Mouse (Mus musculus): ENCODE data around the gene Chst11. TPM values are rescaled to one million over a fixed set of nuclear protein-coding genes. Genes with fewer than 3 reads are reported as not detected.

Chst11 gene
- polyA plus RNA-seq, 1 experiment from 2014 or later, result 1.5 TPM

GRCm38 (mm10) chr10:82974201-82974600 lies 11.1 kb upstream of the Chst11 start:
- WGBS, result 80% methylated on average over 5 of the region's 5 CpGs
- no peaks in the 10 kb centered on the region for H3K36me3 ChIP-seq

GRCm38 (mm10) chr10:82974627-82975177 lies 10.6 kb upstream of the Chst11 start:
- Histone ChIP-seq H3K27ac (no peak overlapping the region), H3K9me3 (replicated peaks) (no peaks in the 10 kb centered on the region), H3K27me3 (ENCODE audit: low read depth, poor library complexity, severe bottlenecking) (peaks cover 11% of the 10 kb centered on the region; the same call in 1 of the 2 replicates), H3K4me3 (no peak overlapping the region), H3K36me3 (no peaks in the 10 kb centered on the region), H3K4me1 (peaks cover 7% of the 10 kb centered on the region)
- DNase-seq (ENCODE audit: low spot score), result no peak
- 60% methylated on average over 6 of the region's 6 CpGs for WGBS

More at GRCm38 (mm10) chr10:82974201-82974600, 11.1 kb upstream of the Chst11 start:
- Histone ChIP-seq H3K27ac (no peak overlapping the region), H3K4me3 (no peak overlapping the region), H3K9me3 (replicated peaks) (no peaks in the 10 kb centered on the region), H3K4me1 (peaks cover 11% of the 10 kb centered on the region), H3K27me3 (ENCODE audit: low read depth, poor library complexity, severe bottlenecking) (peaks cover 7% of the 10 kb centered on the region; the same call in 1 of the 2 replicates)
- no peak for DNase-seq (ENCODE audit: low spot score)

GRCm38 (mm10) chr10:82975806-82976205 lies 9.5 kb upstream of the Chst11 start:
- Histone ChIP-seq H3K4me1 (peaks cover 6% of the 10 kb centered on the region; the same call in 1 of the 2 replicates), H3K36me3 (no peaks in the 10 kb centered on the region), H3K27me3 (ENCODE audit: low read depth, poor library complexity, severe bottlenecking) (peaks cover 22% of the 10 kb centered on the region), H3K9me3 (replicated peaks) (no peaks in the 10 kb centered on the region), H3K27ac (no peak overlapping the region), H3K4me3 (no peak overlapping the region)
- WGBS, result 94% methylated on average over 15 of the region's 15 CpGs
- no peak for DNase-seq (ENCODE audit: low spot score)

GRCm38 (mm10) chr10:82982286-82982685 lies 3.0 kb upstream of the Chst11 start:
- Histone ChIP-seq H3K9me3 (replicated peaks) (no peaks in the 10 kb centered on the region), H3K4me3 (no peak overlapping the region), H3K36me3 (no peaks in the 10 kb centered on the region), H3K27me3 (ENCODE audit: low read depth, poor library complexity, severe bottlenecking) (peaks cover 72% of the 10 kb centered on the region), H3K4me1 (peaks cover 29% of the 10 kb centered on the region), H3K27ac (no peak overlapping the region)
- DNase-seq (ENCODE audit: low spot score), result no peak
- 81% methylated on average over 3 of the region's 3 CpGs for WGBS

GRCm38 (mm10) chr10:82985700-82986131 lies 418 bp downstream of the Chst11 start:
- Histone ChIP-seq H3K4me1 (peaks cover 41% of the 10 kb centered on the region), H3K9me3 (replicated peaks) (no peaks in the 10 kb centered on the region), H3K27me3 (ENCODE audit: low read depth, poor library complexity, severe bottlenecking) (peaks cover 56% of the 10 kb centered on the region), H3K27ac (peak overlapping the region; percentile 86), H3K36me3 (no peaks in the 10 kb centered on the region), H3K4me3 (peak overlapping the region; percentile 80)
- DNase-seq (ENCODE audit: low spot score), result peak; percentile 82
- WGBS, result under 1% methylated on average over 32 of the region's 32 CpGs

GRCm38 (mm10) chr10:82986251-82986992 lies 1.1 kb downstream of the Chst11 start:
- DNase-seq (ENCODE audit: low spot score), result peak; percentile 67
- H3K4me1 ChIP-seq, result peaks cover 46% of the 10 kb centered on the region
- WGBS, result 6% methylated on average over 21 of the region's 21 CpGs
- no peaks in the 10 kb centered on the region for H3K9me3 ChIP-seq (replicated peaks)
- peak overlapping the region; percentile 86 for H3K27ac ChIP-seq
- H3K36me3 ChIP-seq, result no peaks in the 10 kb centered on the region
- H3K27me3 ChIP-seq (ENCODE audit: low read depth, poor library complexity, severe bottlenecking), result peaks cover 49% of the 10 kb centered on the region
- H3K4me3 ChIP-seq, result peak overlapping the region; percentile 80

GRCm38 (mm10) chr10:82986993-82987349 lies 1.7 kb downstream of the Chst11 start:
- 20% methylated on average over 8 of the region's 8 CpGs for WGBS
- no peaks in the 10 kb centered on the region for H3K9me3 ChIP-seq (replicated peaks)
- DNase-seq (ENCODE audit: low spot score), result no peak
- H3K27me3 ChIP-seq (ENCODE audit: low read depth, poor library complexity, severe bottlenecking), result peaks cover 44% of the 10 kb centered on the region
- H3K4me3 ChIP-seq, result peak overlapping the region; percentile 80
- peak overlapping the region; percentile 86; the same call in 1 of the 2 replicates for H3K27ac ChIP-seq
- H3K4me1 ChIP-seq, result peaks cover 50% of the 10 kb centered on the region
- H3K36me3 ChIP-seq, result no peaks in the 10 kb centered on the region

GRCm38 (mm10) chr10:82987394-82987793 lies 2.1 kb downstream of the Chst11 start:
- Histone ChIP-seq H3K27me3 (ENCODE audit: low read depth, poor library complexity, severe bottlenecking) (peaks cover 39% of the 10 kb centered on the region), H3K4me3 (peak overlapping the region; percentile 80), H3K36me3 (no peaks in the 10 kb centered on the region), H3K9me3 (replicated peaks) (no peaks in the 10 kb centered on the region), H3K4me1 (peaks cover 54% of the 10 kb centered on the region), H3K27ac (no peak overlapping the region)
- DNase-seq (ENCODE audit: low spot score), result no peak
- 69% methylated on average over 4 of the region's 4 CpGs for WGBS

GRCm38 (mm10) chr10:82989418-82990025 lies 4.2 kb downstream of the Chst11 start:
- WGBS, result 70% methylated on average over 13 of the region's 13 CpGs
- no peak overlapping the region for H3K4me3 ChIP-seq
- H3K4me1 ChIP-seq, result peaks cover 52% of the 10 kb centered on the region
- no peaks in the 10 kb centered on the region for H3K9me3 ChIP-seq (replicated peaks)
- H3K36me3 ChIP-seq, result no peaks in the 10 kb centered on the region
- H3K27ac ChIP-seq, result no peak overlapping the region
- no peak for DNase-seq (ENCODE audit: low spot score)
- peaks cover 18% of the 10 kb centered on the region for H3K27me3 ChIP-seq (ENCODE audit: low read depth, poor library complexity, severe bottlenecking)

GRCm38 (mm10) chr10:82990918-82991317 lies 5.6 kb downstream of the Chst11 start:
- DNase-seq (ENCODE audit: low spot score), result no peak
- 81% methylated on average over 7 of the region's 7 CpGs for WGBS
- Histone ChIP-seq H3K27me3 (ENCODE audit: low read depth, poor library complexity, severe bottlenecking) (peaks cover 17% of the 10 kb centered on the region), H3K9me3 (replicated peaks) (no peaks in the 10 kb centered on the region), H3K4me1 (peaks cover 38% of the 10 kb centered on the region), H3K36me3 (no peaks in the 10 kb centered on the region), H3K27ac (no peak overlapping the region), H3K4me3 (no peak overlapping the region)

GRCm38 (mm10) chr10:82991756-82992519 lies 6.6 kb downstream of the Chst11 start:
- Histone ChIP-seq H3K27ac (no peak overlapping the region), H3K4me3 (no peak overlapping the region), H3K4me1 (peaks cover 31% of the 10 kb centered on the region), H3K9me3 (replicated peaks) (no peaks in the 10 kb centered on the region), H3K36me3 (no peaks in the 10 kb centered on the region), H3K27me3 (ENCODE audit: low read depth, poor library complexity, severe bottlenecking) (peaks cover 9% of the 10 kb centered on the region; the same call in 1 of the 2 replicates)
- DNase-seq (ENCODE audit: low spot score), result no peak
- 59% methylated on average over 10 of the region's 10 CpGs for WGBS

- peaks cover 24% of the 10 kb centered on the region for H3K4me1 ChIP-seq
- H3K9me3 ChIP-seq (replicated peaks), result no peaks in the 10 kb centered on the region
- no peaks in the 10 kb centered on the region for H3K27me3 ChIP-seq (ENCODE audit: low read depth, poor library complexity, severe bottlenecking)
- DNase-seq (ENCODE audit: low spot score), result no peak
- WGBS, result 94% methylated on average over 7 of the region's 7 CpGs
- H3K4me3 ChIP-seq, result no peak overlapping the region
- no peaks in the 10 kb centered on the region for H3K36me3 ChIP-seq
- H3K27ac ChIP-seq, result no peak overlapping the region
Observed at GRCm38 (mm10) chr10:82994284-82994683, 9.0 kb downstream of the Chst11 start.

Measured in limb, embryonic 10.5 days (tissue).